Mouse (Mus musculus) CH12.LX (cell line): ENCODE measurements around the gene 1700018B08Rik.

Source experiments
- NRF1 ChIP-seq: IDR thresholded peaks from 2 replicates; pipeline ENCODE4 v1.6.1; 2014; ENCODE audit warnings: low read depth, mild to moderate bottlenecking, inconsistent platforms, low read length, improper control_type of control experiment, moderate library complexity
- POLR2A ChIP-seq: IDR thresholded peaks from 2 replicates; pipeline ENCODE4 v1.6.1; 2011; ENCODE audit warnings: low read depth, mild to moderate bottlenecking, improper control_type of control experiment, low read length
- POLR2AphosphoS2 ChIP-seq: IDR thresholded peaks from 2 replicates; pipeline ENCODE4 v1.6.1; 2011; ENCODE audit warnings: low read depth, low read length, improper control_type of control experiment
- SIN3A ChIP-seq: IDR thresholded peaks from 2 replicates; pipeline ENCODE4 v1.6.1; 2012; ENCODE audit warnings: low read length, improper control_type of control experiment, inconsistent platforms
- ZMIZ1 ChIP-seq: IDR thresholded peaks from 2 replicates; pipeline ENCODE4 v1.6.1; 2012; ENCODE audit warnings: low read depth, mild to moderate bottlenecking, inconsistent platforms, low read length, improper control_type of control experiment

- TF ChIP-seq POLR2A (no peak), POLR2AphosphoS2 (no peak), NRF1 (no peak), SIN3A (no peak), ZMIZ1 (no peak)
These were observed 49.2 kb upstream of the 1700018B08Rik start for GRCm38 (mm10) chr8:121593293-121593692.
